Mouse (Mus musculus): Measurements from ENCODE around the gene Jph3. TPM values are rescaled to one million over a fixed set of nuclear protein-coding genes. Genes with fewer than 3 reads are reported as not detected.

Jph3 gene
- total RNA-seq, 2 experiments from 2014 or later: not detected

DNA sequence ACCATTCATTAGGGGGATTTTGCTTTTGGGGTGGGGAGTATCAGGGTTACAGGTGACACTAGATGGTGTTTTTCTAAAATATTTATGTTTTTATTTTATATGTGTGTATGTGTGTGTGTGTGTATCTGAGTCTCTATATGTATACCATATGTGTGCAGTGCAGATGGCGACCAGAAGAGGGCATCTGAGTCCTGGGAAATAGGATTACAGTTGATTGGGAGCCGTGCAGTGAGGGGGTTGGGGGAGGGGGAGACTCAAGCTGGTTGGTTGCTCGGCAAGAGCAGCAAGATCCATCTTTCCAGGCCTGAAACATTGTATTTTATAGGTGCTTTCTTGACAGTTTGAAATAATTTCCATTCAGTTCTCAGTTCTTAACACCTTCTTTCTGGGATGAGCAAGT lies 2.3 kb upstream of the Jph3 start:
- intact Hi-C loops (cut with DNase I): loop anchor here (10.0 kb wide), 1 partner anchor 188 kb away; no protein-coding TSS in a partner anchor
- DNase-seq: no peak

- no peak for DNase-seq
- intact Hi-C loops (cut with DNase I): loop anchor here (10.0 kb wide), 1 partner anchor 185 kb away; no protein-coding TSS in a partner anchor
Observed at GRCm38 (mm10) chr8:121729754-121730153, 331 bp downstream of the Jph3 start.

DNA sequence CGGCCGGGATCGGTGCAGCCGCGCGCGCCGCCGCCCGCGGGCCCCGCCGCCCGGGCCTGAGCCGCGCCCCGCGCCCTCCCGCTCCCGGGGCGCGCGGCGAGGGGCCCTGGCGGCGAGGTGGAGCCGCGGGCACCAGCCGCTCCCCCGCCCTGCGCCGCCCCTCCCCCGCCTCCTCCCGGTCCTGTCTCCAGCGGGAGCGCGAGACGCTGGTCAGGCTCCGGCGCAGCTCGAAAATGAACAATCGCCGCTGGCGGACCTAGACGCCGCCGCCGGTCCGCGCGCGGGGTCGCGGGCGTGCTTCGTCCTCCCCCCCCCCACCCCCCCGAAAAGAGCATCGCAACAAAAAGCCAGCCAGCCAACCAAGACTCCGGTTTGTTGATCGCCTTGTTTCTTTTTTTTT lies 747 bp downstream of the Jph3 start:
- intact Hi-C loops (cut with DNase I): no loop called here
- DNase-seq: no peak

DNA sequence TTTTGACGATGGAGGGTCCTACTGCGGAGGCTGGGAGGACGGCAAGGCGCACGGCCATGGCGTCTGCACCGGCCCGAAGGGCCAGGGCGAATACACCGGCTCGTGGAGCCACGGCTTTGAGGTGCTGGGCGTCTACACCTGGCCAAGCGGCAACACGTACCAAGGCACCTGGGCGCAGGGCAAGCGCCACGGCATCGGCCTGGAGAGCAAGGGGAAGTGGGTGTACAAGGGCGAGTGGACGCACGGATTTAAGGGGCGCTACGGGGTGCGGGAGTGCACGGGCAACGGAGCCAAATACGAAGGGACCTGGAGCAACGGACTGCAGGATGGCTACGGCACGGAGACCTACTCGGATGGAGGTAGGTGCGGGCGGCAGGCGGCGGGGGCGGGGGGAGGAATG lies 1.2 kb downstream of the Jph3 start:
- DNase-seq: no peak
- intact Hi-C loops (cut with DNase I): no loop called here

DNA sequence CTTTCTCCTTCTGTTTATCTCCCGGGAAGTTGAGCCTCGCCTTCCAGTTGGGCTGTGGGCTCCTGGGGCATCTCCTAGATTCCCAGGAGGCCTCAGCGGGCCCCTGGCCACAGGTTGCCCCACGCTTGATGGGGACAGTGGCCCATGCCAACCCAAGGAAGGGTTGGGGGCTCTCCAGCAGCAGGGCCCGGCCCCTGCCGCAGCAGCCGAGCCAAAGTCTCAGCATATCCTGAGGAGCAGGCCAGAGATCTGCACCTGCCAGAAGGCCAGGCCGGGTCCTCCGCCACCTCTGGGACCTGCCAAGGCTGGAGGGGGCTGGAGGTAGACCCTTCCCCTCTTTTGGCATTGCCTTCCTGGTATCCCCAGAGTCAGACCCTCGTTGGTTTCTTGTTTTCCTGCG lies 1.6 kb downstream of the Jph3 start:
- DNase-seq: no peak
- intact Hi-C loops (cut with DNase I): no loop called here

- no peak for DNase-seq
- intact Hi-C loops (cut with DNase I): no loop called here
Observed at GRCm38 (mm10) chr8:121731471-121732333, 2.3 kb downstream of the Jph3 start.

- DNase-seq: no peak
- intact Hi-C loops (cut with DNase I): no loop called here
Observed at GRCm38 (mm10) chr8:121732334-121732665, 2.9 kb downstream of the Jph3 start.

- intact Hi-C loops (cut with DNase I): no loop called here
- no peak for DNase-seq
Observed at GRCm38 (mm10) chr8:121734262-121734661, 4.8 kb downstream of the Jph3 start.

- intact Hi-C loops (cut with DNase I): no loop called here
- no peak for DNase-seq
Observed at GRCm38 (mm10) chr8:121736236-121736635, 6.8 kb downstream of the Jph3 start.

DNA sequence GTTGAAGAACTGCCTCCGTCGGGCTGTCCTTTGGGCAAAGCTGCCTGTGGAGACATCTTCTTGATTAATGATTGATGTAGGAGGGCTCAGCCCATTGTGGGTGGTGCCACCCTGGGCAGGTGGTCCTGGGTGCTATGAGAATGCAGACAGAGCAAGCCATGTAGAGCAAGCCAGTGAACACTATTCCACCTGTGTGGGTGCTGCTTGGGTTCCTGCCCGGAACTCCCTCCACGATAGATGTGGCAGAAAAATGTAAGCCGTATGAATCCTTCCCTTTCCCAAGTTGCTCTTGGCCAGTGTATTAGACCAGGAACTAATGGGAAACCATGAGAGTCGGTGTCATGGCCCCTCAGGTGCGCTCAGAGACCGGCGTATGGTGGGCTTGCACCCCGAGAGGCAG lies 11.3 kb downstream of the Jph3 start:
- DNase-seq: no peak
- intact Hi-C loops (cut with DNase I): no loop called here

- intact Hi-C loops (cut with DNase I): no loop called here
- DNase-seq: no peak
Observed at GRCm38 (mm10) chr8:121749501-121749900, 20.1 kb downstream of the Jph3 start.

DNA sequence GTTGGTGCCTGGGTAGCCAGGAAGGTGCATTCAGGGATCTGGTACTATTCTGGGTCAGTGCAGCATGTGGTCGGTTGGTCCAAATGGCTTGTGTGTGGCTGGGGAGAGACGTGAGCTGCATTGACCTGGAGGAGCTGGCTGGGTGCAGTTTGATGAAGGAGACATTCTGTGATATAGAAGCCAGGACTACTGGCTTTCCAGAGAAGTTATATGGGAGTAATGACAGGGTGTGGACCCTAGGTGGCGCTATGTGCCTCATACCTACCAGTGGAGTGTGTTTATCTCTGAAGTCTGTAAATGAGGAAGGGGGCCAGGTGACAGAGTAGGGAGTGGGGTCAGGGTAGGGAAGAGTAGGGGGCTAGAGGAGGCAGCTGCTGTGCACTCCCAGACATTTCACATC lies 21.1 kb downstream of the Jph3 start:
- intact Hi-C loops (cut with DNase I): no loop called here
- no peak for DNase-seq

DNA sequence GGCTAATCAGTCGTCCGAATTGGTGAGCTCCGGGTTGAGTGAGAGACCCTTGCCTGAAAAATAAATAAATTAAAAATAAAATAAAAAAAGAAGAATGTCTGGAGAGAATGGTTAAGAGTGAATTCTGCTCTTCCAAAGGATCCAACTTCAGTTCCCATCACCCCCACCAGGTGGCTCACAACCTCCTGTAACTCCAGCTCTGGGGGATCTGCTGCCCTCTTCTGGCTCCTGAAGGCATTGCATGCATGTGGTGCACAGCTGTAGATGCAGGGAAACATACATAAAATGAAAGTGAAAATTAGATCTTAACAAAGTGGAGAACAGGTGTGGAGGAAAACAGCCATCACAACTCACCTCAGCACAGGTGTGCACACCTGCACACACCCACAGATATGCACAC lies 22.0 kb downstream of the Jph3 start:
- intact Hi-C loops (cut with DNase I): no loop called here
- DNase-seq: peak in 1 of 2 experiments; percentile 17

DNA sequence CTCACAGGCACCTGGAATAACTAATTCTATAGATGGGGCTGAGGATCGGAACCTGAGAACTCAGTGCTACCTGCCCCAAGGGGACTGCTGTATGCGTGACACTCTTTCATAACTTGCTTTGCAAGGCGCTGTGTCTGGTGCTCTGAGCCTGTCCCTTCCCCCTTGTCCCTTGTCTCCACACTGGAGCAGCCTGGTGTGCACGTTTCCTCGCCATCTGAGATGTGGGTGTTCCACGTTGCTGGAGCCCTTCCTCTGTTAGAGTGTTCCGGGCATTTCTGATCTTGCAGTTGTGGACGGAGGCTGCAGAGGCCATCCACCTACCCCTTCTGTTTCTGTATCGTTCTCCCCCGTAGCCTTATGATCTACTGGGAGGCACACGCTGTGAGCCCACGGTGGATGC lies 29.0 kb downstream of the Jph3 start:
- intact Hi-C loops (cut with DNase I): no loop called here
- no peak for DNase-seq

DNA sequence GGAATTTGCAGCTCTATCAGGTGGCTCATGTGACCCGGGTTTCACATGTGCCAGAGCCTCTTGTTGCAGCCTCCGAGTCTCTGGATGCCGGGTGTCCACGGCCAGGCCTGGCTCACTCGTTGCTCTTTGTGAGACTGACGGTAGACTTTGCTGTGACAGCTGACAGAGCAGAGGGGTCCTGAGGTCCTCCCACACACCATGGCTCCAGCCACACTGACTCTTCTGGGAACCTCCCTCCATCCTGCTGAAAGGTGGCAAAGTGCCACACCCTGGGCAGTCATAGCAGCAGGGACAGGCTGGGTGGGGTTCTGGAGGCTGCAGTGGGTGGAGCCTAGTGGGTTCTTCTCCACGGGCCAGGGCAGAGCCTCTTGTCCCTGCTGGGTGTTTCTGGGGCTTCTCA lies 31.1 kb downstream of the Jph3 start:
- no peak for DNase-seq
- intact Hi-C loops (cut with DNase I): no loop called here

- intact Hi-C loops (cut with DNase I): no loop called here
- no peak for DNase-seq
Observed at GRCm38 (mm10) chr8:121761480-121761879, 32.1 kb downstream of the Jph3 start.

- intact Hi-C loops (cut with DNase I): no loop called here
- no peak for DNase-seq
Observed at GRCm38 (mm10) chr8:121762999-121763699, 33.7 kb downstream of the Jph3 start.

DNA sequence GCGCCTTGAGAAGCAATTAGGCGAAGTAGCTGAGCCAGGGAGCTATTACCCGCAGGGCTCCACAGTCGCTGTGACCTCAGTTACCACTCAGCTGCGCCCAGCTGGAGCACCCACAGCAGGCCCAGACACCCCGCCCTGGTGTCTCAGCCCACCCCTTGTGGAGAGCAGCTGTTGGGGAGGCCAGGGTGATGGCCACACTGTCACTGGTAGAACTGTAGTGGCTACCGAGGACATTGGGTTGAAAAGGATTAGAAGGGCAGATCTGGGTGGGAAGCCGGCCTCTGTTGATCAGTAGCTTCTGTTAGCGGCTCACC lies 34.2 kb downstream of the Jph3 start:
- intact Hi-C loops (cut with DNase I): no loop called here
- DNase-seq: no peak

GRCm38 (mm10) chr8:121765594-121766138 lies 36.2 kb downstream of the Jph3 start:
- intact Hi-C loops (cut with DNase I): no loop called here
- DNase-seq: no peak

DNA sequence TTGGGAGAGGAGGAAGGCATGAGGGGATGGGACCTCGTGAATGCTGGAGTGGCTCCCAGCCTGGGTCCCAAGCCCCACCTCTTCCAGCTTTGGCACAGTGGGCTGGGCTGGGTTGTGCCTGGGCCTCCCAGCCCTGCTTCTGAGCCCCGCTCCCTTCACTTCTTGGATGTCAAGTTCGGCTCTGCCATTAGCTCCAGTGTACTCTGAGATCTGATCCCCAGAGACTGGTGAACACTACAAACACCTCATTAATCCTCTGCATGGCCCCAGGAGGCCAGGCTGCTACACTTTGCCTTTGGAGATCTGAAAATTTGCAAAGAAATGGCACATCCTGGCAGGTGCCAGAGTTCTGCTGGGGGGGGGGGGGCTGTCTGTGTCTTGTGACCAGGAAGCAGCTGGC lies 39.7 kb downstream of the Jph3 start:
- intact Hi-C loops (cut with DNase I): no loop called here

GRCm38 (mm10) chr8:121769621-121770020 lies 40.2 kb downstream of the Jph3 start:
- intact Hi-C loops (cut with DNase I): no loop called here
- DNase-seq: no peak

More for the DNA sequence above, 39.7 kb downstream of the Jph3 start:
- no peak for DNase-seq
